16 mouse cellular contexts compared by ENCODE assay signal in genomic region chr6:38816216-38816615, GRCm38 (mm10). TPM values are rescaled to one million over a fixed set of nuclear protein-coding genes. Genes with fewer than 3 reads are reported as not detected.
DNase-seq lines count a peak whose midpoint lies in the region; ATAC-seq and TF ChIP-seq lines count a peak whose summit lies in the region.
"Had no signal": no experiment of that assay in that cellular context is flagged by ENCODE, and none has a peak within 500 bp of the region (broad histone marks: within the 10 kb centered on the region; RNA-seq: fewer than 3 reads in every experiment).

No protein-coding gene starts in this region.

- DNase-seq in gastrocnemius, adult 2 months, result no peak
- no peak for DNase-seq in gastrocnemius, postnatal 25 days
- no peak for DNase-seq in layer of hippocampus, adult 2 months (ENCODE audit: low spot score in 2 of 2)
- no peak for DNase-seq in layer of hippocampus, postnatal 14 days (ENCODE audit: low spot score in 2 of 2)
- DNase-seq in neural tube, embryonic 10.5 days (ENCODE audit: extremely low spot score, low spot score), result no peak
- no peak for DNase-seq in right cerebral cortex, postnatal 25 days
- DNase-seq in urinary bladder, postnatal 4 days (ENCODE audit: low spot score in 2 of 2), result no peak
- DNase-seq: gastrocnemius, postnatal 14 days had no signal

- ATAC-seq in neural tube, embryonic 15.5 days (ENCODE audit: low FRiP score), result no peak
- ATAC-seq: Patski had no signal

- H3K4me3 ChIP-seq in gastrocnemius, adult 2 months, result no peak overlapping the region
- H3K4me3 ChIP-seq in layer of hippocampus, adult 2 months, result no peak overlapping the region
- no peak overlapping the region for H3K4me3 ChIP-seq in neural tube, embryonic 15.5 days (replicated peaks)
- H3K4me3 ChIP-seq: embryonic facial prominence, embryonic 10.5 days; erythroblast, embryonic 14.5 days; heart, embryonic 12.5 days; kidney, embryonic 15.5 days; limb, embryonic 12.5 days had no signal

- peaks cover 17% of the 10 kb centered on the region; the same call in 1 of the 2 replicates for H3K4me1 ChIP-seq in neural tube, embryonic 15.5 days
- H3K4me1 ChIP-seq: embryonic facial prominence, embryonic 10.5 days; limb, embryonic 12.5 days had no signal

- H3K36me3 ChIP-seq in neural tube, embryonic 15.5 days, result peaks cover 30% of the 10 kb centered on the region

- no peaks in the 10 kb centered on the region for H3K9me3 ChIP-seq in neural tube, embryonic 15.5 days (replicated peaks)
- H3K9me3 ChIP-seq: embryonic facial prominence, embryonic 10.5 days; heart, embryonic 12.5 days; kidney, embryonic 15.5 days; limb, embryonic 12.5 days had no signal

- no peaks in the 10 kb centered on the region for H3K27me3 ChIP-seq in neural tube, embryonic 15.5 days (replicated peaks)
- H3K27me3 ChIP-seq: heart, embryonic 12.5 days; kidney, embryonic 15.5 days; limb, embryonic 12.5 days; Patski had no signal

- H3K9ac ChIP-seq in neural tube, embryonic 15.5 days (replicated peaks), result no peak overlapping the region
- H3K9ac ChIP-seq: forebrain, postnatal 0 days; heart, embryonic 12.5 days; kidney, embryonic 15.5 days; limb, embryonic 12.5 days had no signal

- no peak for TF ChIP-seq CTCF in gastrocnemius, adult 2 months (IDR thresholded peaks at IDR 0.05)
- TF ChIP-seq CTCF in layer of hippocampus, adult 2 months (conservative IDR thresholded peaks at IDR 0.05), result no peak

- 0 out of 2 replicates have a peak overlapping the region, but pooled peaks have one; percentile 40 for H3K27ac ChIP-seq in gastrocnemius, adult 2 months
- peak overlapping the region; percentile 76 for H3K27ac ChIP-seq in layer of hippocampus, adult 2 months
- H3K27ac ChIP-seq in neural tube, embryonic 15.5 days (replicated peaks), result peak overlapping the region; percentile 37; the same call in 1 of the 2 replicates
- H3K27ac ChIP-seq: embryonic facial prominence, embryonic 10.5 days; kidney, embryonic 15.5 days; limb, embryonic 12.5 days had no signal

- WGBS in neural tube, embryonic 15.5 days, result 85% methylated on average over 1 of the region's 1 CpGs

- intact Hi-C loops in gastrocnemius, adult 2 months (cut with DNase I), result no loop called here

- H3K4me2 ChIP-seq in neural tube, embryonic 15.5 days, result no peak overlapping the region
- H3K4me2 ChIP-seq: heart, embryonic 12.5 days; kidney, embryonic 15.5 days; limb, embryonic 12.5 days had no signal

RNA-seq across cellular contexts. Expression of gene Tbxas1, which starts 59.0 kb away (rescaled TPM):
- under 1 TPM; 0.64 to 0.79 TPM for total RNA-seq in gastrocnemius, adult 2 months (2021)
- total RNA-seq in gastrocnemius, postnatal 25 days (2021), result under 1 TPM; 0.67 to 0.72 TPM
- total RNA-seq in layer of hippocampus, adult 2 months (2021), result 1 to 10 TPM; 2.8 TPM
- total RNA-seq in layer of hippocampus, postnatal 14 days (2021), result 1 to 10 TPM; 1.9 to 3.1 TPM
- polyA plus RNA-seq in neural tube, embryonic 15.5 days (2015; fragmentation: Nextera tagmentation; extraction: Ambion mirVana), result 2.4 and 2.5 TPM in 2 replicates

RNA-seq across cellular contexts. Expression of gene Hipk2, which starts 59.7 kb away (rescaled TPM):
- 100 to 1,000 TPM in 1 of 2 experiments, 10 to 100 TPM in 1; 56.2 to 120 TPM for total RNA-seq in gastrocnemius, adult 2 months (2021)
- 10 to 100 TPM; 69.0 to 78.5 TPM for total RNA-seq in gastrocnemius, postnatal 25 days (2021)
- total RNA-seq in layer of hippocampus, adult 2 months (2021), result 10 to 100 TPM; 55.9 to 59.9 TPM
- total RNA-seq in layer of hippocampus, postnatal 14 days (2021), result 10 to 100 TPM; 60.4 to 62.3 TPM
- polyA plus RNA-seq in neural tube, embryonic 15.5 days (2015; fragmentation: Nextera tagmentation; extraction: Ambion mirVana), result 32.9 and 33.0 TPM in 2 replicates
